Mouse (Mus musculus) brain, embryonic 18.5 days (tissue): ENCODE results near the gene Ptbp3.

Experiments used
- DNase-seq: peaks from one replicate; pipeline ENCODE4 v3.0.0-alpha.2; 2012; ENCODE audit warnings: low read depth, low spot score

Ptbp3 gene

DNA sequence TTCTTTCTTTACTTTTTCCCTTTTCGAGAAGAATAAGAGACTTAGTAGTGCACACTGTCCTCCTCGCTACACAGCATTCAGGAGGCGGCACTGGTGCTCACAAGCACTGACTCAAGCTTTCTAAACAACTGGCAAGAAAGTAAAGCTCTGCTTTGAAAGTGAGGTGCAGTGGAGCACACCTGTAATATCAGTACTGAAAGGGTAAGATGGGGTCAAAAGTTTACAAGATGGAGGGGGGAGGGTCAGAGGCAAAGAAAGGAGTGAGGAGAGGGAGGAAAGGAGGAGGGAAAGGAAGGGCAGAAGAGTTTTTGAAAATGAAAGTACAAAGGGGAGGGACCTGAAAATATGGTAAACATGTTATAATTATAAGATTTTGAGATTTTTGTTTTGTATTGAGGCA lies 43.7 kb downstream of the Ptbp3 start:
- no peak for DNase-seq

- no peak for DNase-seq
Observed at GRCm38 (mm10) chr4:59491097-59491496, 58.1 kb downstream of the Ptbp3 start.

DNA sequence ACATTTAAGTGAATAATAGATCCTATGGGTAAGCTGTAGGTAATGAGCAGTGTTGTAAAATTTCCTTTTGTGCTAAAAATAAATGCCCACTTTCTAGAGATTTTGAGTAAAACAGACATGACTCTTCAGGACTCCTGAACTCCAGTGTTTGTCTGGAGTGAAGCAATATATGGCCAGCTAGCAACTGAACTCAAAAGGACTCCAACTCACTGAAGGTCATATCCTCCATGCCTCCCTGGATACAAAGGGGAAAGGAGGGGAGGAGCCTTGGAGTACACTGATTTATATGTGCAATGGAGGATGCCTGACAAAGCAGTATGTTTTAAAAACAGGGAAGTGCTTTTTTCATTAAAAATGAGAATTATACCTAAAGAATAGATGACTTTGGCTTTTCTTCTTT lies 77.9 kb downstream of the Ptbp3 start:
- DNase-seq: no peak

DNA sequence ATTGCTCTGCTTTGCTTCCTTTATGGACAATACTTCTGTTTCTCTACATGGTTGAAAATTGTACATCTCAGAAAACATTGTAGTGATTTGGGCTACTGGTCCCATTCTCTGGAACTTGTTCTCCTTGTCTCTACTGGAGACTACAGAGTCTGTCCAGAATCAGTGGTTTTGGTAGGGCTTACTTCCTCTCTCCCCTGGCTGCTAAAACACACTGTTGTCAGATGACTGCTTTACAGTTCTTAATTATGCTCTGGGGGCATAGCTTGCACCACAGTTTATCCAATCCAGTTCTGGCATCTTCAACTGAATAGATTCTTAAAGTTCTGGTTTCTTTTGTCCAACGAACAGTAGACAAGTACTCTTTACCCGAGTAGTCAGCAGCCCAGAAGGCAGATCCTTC lies 83.7 kb downstream of the Ptbp3 start:
- no peak for DNase-seq

GRCm38 (mm10) chr4:59464661-59465060 lies 84.5 kb downstream of the Ptbp3 start:
- DNase-seq: no peak

- no peak for DNase-seq
Observed at GRCm38 (mm10) chr4:59462494-59462893, 86.7 kb downstream of the Ptbp3 start.

- no peak for DNase-seq
Observed at GRCm38 (mm10) chr4:59461116-59461727, 87.9 kb downstream of the Ptbp3 start.

DNA sequence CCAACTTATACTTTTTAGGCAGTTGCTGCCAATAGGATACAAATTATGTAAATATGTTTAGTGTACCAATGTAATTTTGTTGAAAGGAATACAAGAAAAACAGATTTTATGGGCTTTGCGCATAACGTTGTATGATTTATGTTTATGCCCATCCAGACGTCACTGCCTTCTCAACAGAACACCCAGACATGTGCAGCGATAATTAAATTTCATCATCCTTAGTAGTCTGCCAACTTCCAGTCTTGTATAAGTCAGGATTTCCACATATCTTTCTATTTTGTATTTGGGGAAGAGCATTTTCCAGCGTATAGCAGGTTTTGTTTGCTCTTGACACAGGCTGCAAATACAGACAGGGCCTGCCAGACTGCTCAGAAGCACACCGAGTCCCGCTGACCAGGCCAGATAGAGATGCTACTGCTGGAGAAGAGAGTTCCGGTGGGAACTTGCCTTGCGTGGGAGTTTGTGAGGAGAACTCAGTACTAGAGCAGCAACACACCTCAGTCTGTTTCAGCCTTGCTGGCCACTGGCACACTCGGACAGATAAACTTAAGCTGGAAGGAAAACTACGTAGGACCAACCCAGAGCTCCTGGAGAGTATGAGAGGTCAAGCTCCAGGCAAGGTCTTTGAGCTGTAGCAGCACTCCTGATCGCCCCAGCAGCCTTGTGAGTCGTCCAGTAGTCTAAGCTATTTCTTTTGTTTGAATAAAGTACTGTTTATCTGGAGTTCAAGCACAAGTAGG lies 89.8 kb downstream of the Ptbp3 start:
- peak; percentile 60 for DNase-seq

DNA sequence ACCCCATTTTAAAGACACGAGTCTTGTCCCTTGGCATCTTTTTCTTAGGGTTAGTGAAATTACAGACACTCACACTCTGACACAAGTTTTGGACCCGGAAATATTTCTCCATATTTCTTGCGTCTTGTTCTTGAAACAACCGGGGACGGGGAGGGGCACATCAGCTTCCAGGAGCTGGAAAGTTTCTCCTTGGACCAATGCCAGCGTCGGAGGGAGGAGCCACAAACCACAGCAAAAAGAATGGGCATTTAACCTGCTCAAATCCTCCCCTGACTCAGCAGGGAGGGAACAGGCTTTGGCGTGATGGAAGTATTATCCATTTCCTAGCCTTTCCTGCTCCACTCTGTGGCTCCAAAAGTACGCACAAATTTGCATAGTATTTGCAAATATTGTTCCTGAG lies 91.2 kb downstream of the Ptbp3 start:
- DNase-seq: no peak

- DNase-seq: no peak
Observed at GRCm38 (mm10) chr4:59457091-59457490, 92.1 kb downstream of the Ptbp3 start.

DNA sequence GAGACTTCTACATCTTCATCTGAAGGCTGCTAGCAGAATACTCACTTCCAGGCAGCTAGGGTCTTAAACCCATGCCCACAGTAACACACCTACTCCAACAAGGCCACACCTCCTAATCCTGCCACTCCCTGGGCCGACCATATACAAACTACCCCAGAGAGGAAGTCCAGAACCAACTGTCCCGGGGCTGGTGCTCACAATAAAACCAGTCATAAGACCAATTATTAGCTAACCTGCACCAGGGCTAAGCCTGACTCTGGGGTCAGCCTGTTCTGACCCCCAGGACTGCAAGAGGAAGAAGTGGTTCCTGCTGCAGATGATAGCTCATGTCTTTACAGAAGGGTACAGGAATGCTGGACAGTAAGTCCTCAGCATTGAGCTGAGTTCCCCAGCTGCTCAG lies 93.7 kb downstream of the Ptbp3 start:
- no peak for DNase-seq

GRCm38 (mm10) chr4:59454046-59454445 lies 95.1 kb downstream of the Ptbp3 start:
- no peak for DNase-seq

DNA sequence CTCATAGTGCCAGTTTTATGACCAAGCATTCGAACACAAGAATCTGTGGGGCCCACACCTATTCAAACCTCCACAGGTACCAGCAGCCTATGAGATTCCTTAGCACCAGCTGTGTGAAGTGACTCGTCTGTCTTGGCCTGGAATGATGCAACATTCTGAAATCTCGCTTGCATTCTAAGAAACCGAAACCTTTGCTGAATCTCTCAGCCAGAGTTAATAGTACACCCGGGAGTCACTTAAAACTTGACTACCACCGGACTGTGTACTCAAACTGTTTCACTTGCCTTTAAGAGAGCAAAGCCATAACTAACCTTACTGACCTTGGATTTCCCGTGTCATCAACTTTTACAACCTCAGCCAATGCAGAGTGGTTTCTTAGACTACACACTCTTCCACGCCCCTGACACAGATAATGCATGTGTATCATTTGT lies 96.6 kb downstream of the Ptbp3 start:
- DNase-seq: no peak

DNA sequence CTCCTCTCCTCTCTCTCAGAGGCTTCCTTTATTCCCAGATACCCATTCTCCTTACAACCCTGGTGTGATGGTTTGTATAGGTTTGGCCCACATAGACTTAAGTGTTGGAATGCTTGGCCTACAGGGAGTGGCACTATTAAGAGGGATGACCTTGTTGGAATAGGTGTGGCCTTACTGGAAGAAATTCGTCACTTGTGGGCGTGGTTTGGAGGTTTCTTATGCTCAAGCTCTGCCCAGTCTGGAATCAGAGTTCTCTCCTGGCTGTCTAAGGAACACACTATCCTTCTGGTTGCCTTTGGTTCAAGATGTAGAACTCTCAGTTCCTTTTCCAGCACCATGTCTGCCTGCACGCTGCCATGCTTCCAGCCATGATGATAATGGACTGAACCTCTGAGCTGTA lies 98.3 kb downstream of the Ptbp3 start:
- DNase-seq: no peak

- DNase-seq: no peak
Observed at GRCm38 (mm10) chr4:59450234-59450854, 98.8 kb downstream of the Ptbp3 start.

- no peak for DNase-seq
Observed at GRCm38 (mm10) chr4:59447296-59447695, 101.9 kb downstream of the Ptbp3 start.

GRCm38 (mm10) chr4:59445516-59445915 lies 103.6 kb downstream of the Ptbp3 start:
- no peak for DNase-seq

DNA sequence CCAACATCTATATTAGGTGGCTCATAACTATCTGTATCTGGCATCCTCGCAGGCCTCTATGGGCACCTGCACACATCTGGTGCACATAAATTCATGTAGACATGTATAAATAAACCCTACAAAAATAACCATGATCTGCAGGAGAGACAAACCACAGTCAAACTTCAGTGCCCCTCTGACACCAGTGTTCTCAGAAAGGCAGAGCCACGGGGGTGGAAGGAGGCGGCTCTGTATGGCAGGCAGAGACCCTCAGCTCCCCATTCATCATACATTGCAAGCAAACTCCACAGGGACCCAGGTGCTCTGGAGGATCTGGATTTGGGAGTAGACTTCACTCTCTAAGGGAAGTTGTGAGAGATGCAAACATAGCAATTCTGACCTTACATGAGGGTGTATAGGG lies 104.2 kb downstream of the Ptbp3 start:
- no peak for DNase-seq

GRCm38 (mm10) chr4:59444085-59444484 lies 105.1 kb downstream of the Ptbp3 start:
- no peak for DNase-seq

DNA sequence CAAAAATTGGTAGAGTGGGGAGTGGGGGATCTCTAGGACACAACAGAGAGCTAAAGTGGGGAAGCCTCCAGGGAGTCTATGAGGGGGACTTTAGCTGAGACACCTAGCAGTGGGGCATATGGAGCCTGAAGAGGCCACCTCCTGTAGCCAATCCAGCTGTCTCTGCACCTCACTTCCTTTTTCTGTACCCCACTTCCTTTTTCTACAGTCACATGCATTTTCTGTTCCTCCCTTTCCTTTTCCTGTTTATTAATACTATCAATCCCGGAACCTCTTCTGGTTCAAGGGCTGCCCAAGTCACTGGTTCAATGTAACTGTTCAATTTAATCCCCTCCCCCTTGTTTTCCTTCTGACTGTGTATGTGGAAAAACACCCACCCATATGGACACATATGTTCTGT lies 107.9 kb downstream of the Ptbp3 start:
- DNase-seq: no peak

- no peak for DNase-seq
Observed at GRCm38 (mm10) chr4:59439960-59440359, 109.2 kb downstream of the Ptbp3 start.

DNA sequence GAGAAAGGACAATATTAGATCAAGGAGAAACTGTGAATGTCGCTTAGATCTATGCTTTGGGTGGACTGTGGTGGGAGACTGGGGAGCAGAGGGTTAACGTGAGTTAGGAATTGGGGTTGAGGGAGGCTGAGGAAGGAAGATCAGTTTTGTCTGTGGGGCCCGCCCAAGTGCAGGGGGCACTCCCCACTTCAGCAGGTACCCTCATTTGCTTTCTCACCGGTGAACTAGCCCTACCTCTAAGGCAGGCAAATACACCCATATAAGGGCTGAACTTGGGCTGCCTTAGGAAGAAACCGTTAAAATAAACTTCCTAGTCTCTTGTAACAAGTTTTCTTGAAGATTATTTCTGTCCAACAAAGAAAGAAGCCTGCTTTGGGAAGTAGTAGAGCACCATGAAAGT lies 110.1 kb downstream of the Ptbp3 start:
- DNase-seq: no peak
